Mouse (Mus musculus): ENCODE measurements around the gene Kif5a.

DNA sequence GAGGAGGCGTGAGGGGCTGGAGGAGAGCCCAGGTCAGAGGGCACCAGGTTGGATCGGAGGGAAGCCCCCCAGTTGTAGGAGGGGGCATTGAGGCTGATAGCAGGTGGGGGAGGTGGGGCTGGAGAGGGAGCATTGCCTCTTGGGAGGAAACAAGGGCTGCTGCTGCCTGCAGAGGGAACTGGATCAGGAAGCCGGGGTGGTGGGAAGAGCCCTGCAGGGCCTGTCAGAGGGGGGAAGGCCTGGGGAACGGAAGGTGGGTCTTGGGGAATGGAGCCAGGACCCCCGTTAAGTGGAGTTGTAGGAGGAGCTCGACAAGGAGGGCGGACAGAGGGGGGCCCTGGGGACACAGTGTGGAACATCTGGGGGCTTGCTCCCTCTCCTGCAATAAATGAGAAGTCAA lies 23.0 kb upstream of the Kif5a start:
- no peak for TF ChIP-seq CTCF (conservative IDR thresholded peaks at IDR 0.05; ENCODE audit: low read length)
- no peak for TF ChIP-seq NANOG (IDR thresholded peaks at IDR 0.05; ENCODE audit: borderline replicate concordance, low read length)
